Mouse (Mus musculus) G1E-ER4 (cell line): ENCODE data around the gene Cradd. TPM values are rescaled to one million over a fixed set of nuclear protein-coding genes. Genes with fewer than 3 reads are reported as not detected.

Experiments used
- GATA1 ChIP-seq: IDR thresholded peaks from one replicate; pipeline ENCODE4 v1.8.0; 2012; ENCODE audit warnings: low read length, inconsistent platforms
- polyA plus RNA-seq: library from polyadenylated mRNA; stranded (reverse); fragments of >175 nt; gene quantifications from 2 replicates; pipeline ENCODE4 v1.2.3, GENCODE M21; 2012

Cradd gene
- polyA plus RNA-seq, 1 experiment, result 18.9 TPM

DNA sequence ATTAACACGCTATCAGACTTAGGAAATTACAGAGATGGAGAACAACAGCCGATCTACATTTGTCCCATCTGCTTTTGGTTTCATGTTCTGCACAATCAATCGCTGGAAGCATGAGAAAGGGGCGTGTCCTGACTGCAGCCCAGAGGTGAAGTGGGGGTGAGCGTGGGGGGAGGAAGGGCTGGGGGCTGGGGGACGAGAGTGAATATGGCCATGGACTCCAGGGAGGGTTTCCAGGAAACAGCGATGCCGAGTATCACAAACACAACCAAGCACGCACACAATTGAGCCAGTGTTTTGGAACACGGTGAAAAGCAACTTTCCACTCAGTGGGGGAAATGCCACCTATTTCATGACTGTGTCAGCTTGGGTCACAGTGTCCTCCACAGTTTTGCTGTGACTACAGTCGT lies 130.1 kb downstream of the Cradd start:
- no peak for TF ChIP-seq GATA1

DNA sequence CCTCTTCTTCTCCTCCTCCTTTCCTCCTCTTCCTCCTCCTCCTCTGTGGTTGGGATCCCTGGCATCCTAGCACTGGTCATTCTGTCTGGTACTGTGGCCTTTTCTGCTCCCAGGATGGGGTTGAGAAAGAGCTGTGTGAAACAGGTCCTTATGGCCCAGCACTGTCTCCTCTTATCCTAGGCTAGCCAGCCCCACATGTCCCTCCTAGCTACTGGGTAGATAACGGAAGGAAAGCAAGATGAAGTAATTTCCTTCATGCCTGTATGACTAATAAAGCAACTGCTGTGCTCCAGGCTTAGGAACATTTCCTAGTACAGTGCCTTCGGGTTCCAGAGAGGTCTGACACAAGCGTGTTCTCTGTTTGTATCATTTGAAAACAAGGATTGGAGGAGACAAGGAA lies 132.1 kb downstream of the Cradd start:
- TF ChIP-seq GATA1, result no peak

DNA sequence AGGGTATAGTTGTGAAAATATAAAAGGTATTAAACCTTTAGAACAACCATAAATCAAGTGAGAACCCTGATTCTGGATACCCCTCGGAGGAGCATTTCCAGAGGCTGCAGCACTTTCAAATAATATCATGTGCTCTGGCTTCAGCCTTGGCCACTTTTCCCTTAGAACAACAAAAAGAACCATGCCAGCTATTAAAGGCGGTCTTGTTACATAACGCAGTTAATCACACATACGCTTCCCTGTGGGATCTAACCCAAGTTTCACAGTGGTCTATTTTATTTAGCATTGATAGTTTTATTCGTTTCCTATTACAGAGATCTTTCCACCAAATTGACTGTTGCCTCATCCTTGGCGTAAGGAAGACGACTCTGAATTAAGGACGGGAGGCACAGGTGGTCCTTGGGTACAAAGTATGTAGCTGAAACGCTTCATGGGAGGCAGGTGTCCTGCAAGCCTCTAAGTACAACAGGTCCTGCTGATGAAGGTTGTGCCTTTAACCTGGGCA lies 132.7 kb downstream of the Cradd start:
- no peak for TF ChIP-seq GATA1

DNA sequence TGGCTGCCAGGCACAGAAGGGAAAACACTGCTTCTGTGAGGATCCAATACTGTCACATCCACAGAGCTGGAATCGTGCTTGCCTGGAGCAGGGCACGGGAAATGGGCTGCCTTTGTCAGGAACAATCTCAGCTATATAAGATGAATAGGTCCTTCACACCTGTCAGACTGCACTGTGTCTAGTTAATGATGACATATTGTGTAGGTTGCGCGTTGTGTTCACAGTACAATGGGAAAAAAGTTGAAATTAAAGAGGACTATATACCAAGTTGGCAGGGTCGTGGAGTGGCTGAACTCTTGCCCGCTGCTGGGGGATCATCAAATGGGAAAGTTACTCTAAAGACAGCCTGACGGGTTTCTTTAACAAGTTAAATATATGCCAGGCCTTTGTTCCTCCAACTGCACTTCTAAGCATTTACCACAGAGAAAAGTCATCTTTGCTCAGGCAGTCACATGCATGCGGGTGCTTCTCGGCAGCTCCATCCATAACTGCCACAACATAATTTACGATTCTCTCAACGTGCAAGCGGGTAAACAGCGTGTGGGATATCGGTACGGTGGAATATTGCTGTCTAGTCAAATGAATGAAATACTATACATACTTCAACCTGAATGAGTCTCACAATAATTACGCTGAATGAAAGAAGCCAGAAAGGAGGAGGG lies 134.3 kb downstream of the Cradd start:
- TF ChIP-seq GATA1, result no peak

DNA sequence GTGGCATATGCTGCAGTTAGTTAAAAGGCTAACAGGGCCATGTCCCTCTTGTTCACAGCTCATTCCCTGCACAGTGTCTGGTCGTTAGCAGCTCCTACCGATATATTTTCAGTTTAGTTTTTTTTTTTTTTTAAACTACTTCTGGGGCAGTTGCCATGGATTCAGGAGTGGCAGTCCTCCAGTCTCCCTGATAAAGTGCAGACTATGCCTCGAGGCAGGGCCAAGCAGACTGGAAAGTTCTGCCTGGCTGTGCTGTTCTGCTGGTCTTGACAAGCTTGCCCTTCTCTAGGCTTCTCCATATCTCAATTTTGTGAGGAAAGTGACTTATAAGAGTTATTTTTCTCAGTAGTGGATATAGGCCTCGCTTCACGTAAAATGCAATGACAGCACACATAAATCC lies 139.7 kb downstream of the Cradd start:
- no peak for TF ChIP-seq GATA1

DNA sequence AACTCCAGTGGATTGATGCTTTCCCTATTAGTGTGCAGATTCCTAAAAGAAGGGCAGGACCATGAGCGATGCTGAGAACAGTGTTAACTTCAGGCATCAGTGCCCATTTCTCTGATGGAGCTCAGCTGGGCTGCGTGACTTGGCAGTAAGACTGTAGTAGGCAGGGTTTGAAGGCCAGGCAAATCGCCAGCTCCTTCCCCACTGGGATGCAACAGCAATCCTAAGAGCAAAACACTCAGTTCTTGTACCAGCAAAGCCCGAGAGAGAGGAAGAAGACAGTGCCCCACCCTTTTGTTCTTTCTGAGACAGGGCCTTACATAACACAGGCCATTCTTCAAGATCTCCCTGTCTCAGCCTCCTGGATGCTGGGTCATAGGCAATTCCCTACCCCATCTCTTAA lies 140.9 kb downstream of the Cradd start:
- no peak for TF ChIP-seq GATA1

DNA sequence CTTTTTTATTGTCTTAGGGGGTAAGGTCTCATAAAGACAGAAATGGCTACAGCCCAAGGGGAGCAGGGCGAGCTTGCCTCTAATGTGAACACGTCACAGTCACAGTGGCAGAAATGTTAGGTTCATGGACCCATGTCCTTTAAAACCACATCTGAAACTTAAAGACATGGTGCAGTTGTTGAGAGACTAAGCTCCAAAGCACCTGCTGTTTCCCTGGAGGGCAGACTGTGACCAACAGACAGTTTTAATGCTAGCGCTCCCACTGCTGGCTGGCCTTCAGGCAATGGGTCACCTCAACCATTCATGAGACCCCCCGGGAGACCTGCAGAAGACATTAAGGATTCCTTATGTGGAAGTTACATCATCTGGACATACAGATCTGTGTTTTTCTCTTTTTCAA lies 141.5 kb downstream of the Cradd start:
- no peak for TF ChIP-seq GATA1

DNA sequence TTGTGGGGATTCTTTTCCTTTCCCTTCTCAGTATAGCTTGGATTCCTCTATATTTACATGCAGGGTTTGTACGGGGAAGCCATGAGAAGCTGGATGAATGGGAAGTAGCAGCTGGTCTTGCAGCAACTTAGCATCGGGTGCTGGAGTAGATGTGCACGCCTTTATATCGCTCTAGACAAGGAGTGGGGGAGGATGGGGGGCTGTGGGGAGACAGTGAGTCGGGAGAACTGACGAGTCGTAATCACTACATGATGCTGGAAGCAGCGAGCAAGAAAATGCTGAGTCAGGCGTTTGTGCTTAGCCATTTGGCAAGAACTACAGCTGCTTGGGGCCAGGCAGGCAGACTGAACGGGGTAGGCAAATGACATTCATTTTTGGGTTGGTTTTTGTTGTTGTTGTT lies 142.4 kb downstream of the Cradd start:
- TF ChIP-seq GATA1, result no peak

DNA sequence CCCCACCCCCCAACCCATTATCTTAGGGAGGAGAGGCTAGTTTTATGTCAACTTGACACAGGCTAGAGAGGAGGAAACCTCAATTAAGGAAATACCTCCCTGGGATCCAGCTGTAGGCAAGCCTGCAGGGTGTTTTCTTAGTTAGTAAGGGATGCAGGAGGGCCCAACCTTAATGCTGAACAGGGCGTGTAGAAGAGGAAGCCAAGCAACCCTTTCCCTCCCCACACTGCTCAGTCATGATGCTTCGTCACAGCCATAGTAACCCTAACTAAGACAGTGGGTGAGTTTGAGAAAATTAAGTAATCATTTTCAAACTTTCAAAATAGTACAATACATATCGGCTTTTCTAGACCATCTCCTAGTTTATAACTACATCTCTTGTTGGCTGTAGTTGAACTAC lies 143.0 kb downstream of the Cradd start:
- no peak for TF ChIP-seq GATA1

DNA sequence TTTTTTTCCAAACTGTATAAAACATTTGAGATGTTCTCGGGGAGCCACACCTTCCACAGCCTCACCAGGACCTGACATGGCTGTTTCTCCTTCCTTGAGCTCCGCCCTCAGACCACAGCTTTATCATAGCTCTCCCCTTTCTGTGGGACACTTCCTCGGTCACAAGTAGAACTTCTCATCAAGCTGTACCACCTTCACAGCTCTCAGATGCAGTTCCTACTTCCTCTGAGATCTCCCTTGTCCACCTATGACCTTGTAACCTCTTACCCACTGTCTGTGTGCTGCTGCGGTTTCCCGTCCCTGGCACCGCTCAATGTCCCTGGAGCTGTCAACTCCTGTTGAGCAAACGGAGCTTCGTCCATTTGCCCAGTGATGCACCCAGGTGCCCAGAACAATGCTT lies 143.8 kb downstream of the Cradd start:
- TF ChIP-seq GATA1, result no peak

DNA sequence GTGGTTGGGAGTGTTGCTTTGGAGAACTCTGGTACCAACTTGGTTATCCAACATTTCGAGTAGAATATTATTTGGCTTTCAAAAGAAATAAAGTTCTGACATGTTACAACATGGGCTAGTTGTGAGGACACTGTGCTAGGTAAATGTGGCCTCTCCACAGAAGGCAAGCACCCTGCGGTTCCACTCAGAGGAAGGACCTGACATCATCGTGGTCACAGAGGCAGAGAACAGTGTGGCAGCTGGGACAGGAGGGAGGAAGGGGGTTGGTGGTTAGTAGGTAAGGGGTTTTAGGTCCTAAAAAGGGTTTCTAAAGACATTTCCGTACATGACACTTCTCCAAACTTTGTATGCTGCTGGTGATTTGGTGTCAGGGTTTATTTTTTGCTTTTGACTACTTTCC lies 145.1 kb downstream of the Cradd start:
- no peak for TF ChIP-seq GATA1

DNA sequence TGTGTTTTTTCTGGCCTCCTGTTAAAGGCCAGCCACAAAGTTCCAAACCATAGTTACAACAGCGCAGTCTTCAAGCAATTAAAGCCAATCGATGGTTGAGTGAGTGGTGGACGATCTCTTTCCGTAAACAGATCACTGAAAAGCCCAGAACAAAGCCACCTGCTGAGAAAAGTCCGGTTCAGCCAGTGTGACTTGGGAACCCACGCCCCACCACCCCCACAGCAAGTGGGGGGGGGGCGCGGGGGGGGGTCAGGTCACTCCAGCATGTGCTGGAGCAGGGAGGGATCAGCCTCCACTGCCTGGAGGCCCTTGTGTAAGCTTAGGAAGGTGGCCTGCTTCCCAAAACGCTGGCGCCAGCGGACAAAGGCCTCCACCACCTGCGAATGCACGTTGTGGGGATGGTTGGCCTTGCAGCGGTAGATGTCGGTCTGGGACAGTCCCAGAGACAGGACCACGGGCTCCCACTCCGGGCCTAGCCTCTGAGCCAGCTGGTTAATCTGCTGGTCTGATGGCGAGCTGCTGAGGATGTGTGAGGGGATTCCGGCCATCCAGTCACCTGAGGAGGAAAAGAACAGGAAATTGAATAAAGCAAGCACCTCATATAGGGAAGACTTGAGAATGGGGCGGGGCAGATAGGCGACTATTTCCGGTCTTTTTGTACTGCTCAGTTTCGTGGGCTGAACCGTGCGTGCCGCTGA lies 148.4 kb downstream of the Cradd start:
- TF ChIP-seq GATA1, result no peak

DNA sequence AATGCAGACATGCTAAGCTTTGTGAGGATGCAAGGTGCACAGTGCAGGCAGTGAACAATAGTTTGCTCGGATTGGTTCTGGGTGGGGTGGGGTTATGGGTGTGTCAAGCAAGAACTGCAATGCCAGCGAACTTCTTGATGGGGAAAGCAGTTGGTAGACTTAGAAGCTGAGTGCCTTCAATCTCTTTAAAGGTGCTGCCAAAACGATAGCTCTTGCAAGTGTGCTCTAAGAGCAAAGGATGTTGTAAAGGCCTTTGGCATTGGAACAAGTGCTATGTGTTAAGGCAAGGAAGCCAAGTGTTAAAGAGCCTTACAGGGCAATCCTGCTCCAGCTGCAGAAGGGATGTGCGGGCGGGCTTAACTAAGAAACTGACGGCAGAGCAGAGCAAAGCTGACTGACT lies 149.7 kb downstream of the Cradd start:
- TF ChIP-seq GATA1, result no peak

DNA sequence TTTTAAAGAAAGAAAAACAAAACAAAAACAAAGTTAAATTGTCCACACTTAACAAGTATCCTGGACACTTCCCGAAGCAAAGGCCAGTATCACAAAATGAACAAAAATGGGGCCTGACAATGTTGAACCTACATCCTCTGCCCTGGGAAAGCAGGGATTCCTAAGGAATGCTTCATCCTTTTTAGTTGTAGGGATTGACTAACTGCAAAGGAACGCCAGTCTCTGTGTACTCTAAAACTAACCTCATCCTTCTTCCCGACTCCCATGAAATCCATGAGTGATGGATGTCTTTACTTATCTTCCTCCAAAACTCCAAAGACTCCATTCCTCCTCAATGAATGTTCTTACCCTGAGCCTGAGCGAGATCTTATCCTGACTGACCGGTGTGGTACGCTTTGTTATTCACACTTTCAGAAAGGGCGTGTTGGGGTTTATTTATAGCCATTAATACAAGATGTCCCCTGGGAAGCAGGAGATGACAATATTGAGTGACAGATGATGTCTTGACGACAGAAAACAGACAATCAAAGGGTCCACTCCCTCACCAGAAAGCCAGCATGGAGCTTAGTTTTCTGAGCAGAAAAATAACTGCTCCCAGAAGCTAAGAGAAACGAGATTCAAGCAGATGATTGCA lies 153.1 kb downstream of the Cradd start:
- no peak for TF ChIP-seq GATA1

DNA sequence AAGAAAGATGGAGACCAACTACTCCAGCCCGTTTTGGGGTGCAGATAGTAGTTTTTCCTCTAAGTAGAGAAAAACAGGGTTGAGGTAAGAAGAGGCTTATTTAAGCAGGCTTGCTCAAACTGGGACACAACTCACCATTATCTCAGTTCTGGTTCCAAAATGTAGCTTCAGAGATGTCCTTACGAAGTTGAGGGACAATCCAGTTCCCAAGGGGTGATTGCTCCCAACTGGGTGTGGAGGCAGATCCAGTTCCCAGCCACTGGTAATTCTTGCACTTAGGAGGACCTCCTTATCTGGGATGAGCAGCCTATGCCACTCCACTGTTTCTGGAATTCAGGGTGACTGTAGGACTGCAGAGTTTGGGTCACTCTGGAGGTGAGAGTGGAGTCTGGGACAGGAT lies 159.0 kb downstream of the Cradd start:
- TF ChIP-seq GATA1, result no peak

DNA sequence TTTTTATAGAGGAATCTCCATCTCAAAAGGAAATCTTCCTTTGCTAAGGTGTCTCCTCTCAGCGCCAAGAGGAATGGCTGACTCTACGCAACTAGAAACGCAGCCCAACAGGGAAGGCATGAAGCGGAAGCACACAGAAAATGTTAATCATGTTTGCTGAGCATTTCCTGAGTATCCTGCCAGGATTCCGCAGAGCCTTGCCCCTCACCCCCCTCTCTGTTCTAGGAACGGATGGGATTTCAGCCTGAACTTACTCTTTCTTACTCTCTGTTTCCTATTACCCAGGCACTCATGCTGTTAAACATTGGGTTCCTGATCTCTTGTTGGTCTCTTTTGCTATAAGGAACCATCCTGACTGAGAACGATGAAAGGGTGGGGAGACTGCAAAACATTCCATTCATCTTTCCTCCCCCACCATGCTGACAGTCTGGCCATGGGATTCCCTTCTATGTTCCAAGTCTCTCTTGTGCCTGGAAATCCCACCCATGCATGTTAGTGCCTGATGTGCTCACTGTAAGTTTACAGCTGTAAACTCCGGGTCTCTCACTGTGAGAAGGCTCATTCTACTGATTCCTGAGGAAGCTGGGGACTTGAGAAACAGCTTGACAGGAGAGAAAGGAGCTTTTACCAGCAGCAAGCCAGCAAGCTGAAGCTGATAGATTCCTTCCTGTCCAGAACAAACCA lies 161.1 kb downstream of the Cradd start:
- no peak for TF ChIP-seq GATA1
